Mouse (Mus musculus) large intestine, adult 2 months (tissue): Measurements from ENCODE around the gene Qrich2. TPM values are rescaled to one million over a fixed set of nuclear protein-coding genes. Genes with fewer than 3 reads are reported as not detected.
"Not testable (repeated sequence)": the region's sequence is repeated elsewhere in the genome, so short reads cannot be mapped to it uniquely, and the experiment has no call there.

Experiments
- DNase-seq: peaks from one replicate; pipeline ENCODE4 v3.0.0-alpha.2; 2012; ENCODE audit warnings: low read depth, low spot score
- WGBS: fragments of 180-500 bp; shearing (Covaris S2); methylation state at CpG from one replicate; pipeline ENCODE4 v1.1.7; 2018; 5-methylcytosine and 5-hydroxymethylcytosine counted together
- polyA plus RNA-seq: library from polyadenylated mRNA; depleted of rRNA; stranded (reverse); fragments of >200 nt; gene quantifications from 2 replicates; pipeline ENCODE4 v1.2.3, GENCODE M21; 2012; rRNA removed

The Qrich2 gene
- polyA plus RNA-seq = 0.11 TPM in 2 replicates

DNA sequence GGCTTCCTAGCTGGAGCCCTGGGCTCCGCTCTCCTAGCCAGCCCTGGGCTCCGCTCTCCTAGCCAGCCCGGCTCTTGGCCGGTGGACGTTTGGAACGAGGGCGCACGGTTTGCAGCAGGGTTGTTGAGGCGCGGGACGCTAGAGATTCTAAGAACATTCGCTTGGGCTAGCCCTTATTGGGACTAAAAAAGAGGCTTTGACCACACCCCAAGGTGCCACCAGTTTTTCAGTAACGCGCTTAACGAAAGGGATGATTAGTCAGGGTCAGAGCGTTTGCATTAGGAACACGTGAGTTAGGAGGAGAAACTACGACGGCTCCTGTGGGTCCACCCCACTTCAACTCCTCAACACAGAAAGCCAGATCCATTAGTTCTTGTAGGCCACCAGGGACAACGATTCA lies at the start of gene Qrich2:
TSS of gene Qrich2 (minus strand) at position 101 of the 400 bp plus-strand sequence.
- no peak for DNase-seq
- WGBS = 59% methylated on average over 20 of the region's 20 CpGs

GRCm38 (mm10) chr11:116515330-116516020 lies 49.4 kb upstream of the Qrich2 start:
- DNase-seq = no peak
- WGBS = 46% methylated on average over 24 of the region's 24 CpGs

DNA sequence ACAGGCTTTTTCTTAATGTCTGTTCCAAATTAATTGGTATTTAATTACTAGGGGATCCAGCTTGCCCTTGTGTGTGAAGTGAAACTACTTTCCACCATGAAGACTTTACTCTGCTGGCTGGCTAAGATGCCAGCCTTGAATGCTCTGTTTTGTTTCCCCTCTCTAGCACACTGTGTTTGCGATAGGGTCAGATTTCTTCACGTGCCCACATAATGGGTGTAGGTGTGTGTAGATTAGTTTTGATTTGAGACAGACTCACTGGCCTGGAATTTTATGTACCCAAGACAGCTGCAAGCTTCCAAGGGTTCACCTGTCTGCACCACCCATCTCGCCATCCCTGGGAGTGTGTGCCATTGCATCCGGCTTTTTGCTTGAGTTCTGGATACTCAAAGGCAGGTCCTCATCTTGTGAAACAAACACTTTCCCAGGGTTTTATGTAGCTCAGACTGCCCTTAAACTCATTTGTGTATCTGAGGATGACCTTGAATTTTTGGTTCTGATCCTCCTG lies 47.5 kb upstream of the Qrich2 start:
- 36% methylated on average over 4 of the region's 4 CpGs for WGBS
- no peak for DNase-seq

DNA sequence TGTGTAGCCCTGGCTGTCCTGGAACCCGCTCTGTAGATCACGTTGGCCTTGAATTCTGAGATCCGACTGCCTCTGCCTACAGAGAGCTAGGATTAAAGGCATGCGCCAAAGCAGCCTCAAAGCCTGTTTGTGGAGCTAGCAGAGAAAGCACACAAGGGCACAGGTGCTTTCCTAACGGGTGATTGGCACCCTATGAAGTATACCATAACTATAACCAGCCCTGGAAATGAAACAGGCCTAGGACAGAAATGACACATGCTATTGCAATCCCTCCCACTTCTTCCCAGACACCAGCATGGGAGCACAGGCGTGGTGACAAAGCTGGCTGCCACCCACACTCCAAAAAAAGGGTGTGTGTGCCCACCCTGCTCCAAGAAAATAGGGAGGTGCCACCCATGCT lies 46.9 kb upstream of the Qrich2 start:
- WGBS = 77% methylated on average over 6 of the region's 6 CpGs

GRCm38 (mm10) chr11:116512154-116512553 lies 46.1 kb upstream of the Qrich2 start:
- no peak for DNase-seq
- WGBS = 94% methylated on average over 7 of the region's 7 CpGs

More for the DNA sequence above, 46.9 kb upstream of the Qrich2 start:
- DNase-seq = no peak

DNA sequence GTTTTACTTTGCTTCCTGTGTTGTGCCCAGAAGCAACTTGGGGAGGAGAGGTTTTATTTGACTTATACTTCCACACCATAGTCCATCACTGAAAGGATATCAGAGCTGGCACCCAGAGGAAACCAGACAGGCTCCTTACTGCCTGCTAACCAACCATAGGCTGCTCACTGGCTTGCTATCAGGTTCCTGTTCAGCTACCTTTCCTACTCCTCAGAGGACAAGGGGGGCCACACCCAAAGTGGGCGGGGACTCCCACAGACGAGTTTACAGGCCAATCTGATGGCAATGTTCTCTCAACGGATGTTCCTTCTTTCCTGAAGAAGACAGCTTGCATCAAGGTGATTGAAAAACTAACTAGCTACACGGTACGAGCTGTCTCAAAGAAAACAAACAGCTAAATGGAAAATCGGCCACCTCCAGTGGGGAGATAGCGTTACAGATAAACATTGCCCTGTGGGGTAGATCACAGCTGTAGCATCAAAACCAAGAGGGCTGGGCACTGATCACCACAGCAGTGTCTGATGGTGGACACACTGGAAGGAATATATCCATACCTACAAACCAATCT lies 45.3 kb upstream of the Qrich2 start:
- no peak for DNase-seq
- WGBS = 57% methylated on average over 7 of the region's 7 CpGs

- WGBS = 69% methylated on average over 2 of the region's 2 CpGs
- no peak for DNase-seq
Observed at GRCm38 (mm10) chr11:116508689-116509088, 42.6 kb upstream of the Qrich2 start.

DNA sequence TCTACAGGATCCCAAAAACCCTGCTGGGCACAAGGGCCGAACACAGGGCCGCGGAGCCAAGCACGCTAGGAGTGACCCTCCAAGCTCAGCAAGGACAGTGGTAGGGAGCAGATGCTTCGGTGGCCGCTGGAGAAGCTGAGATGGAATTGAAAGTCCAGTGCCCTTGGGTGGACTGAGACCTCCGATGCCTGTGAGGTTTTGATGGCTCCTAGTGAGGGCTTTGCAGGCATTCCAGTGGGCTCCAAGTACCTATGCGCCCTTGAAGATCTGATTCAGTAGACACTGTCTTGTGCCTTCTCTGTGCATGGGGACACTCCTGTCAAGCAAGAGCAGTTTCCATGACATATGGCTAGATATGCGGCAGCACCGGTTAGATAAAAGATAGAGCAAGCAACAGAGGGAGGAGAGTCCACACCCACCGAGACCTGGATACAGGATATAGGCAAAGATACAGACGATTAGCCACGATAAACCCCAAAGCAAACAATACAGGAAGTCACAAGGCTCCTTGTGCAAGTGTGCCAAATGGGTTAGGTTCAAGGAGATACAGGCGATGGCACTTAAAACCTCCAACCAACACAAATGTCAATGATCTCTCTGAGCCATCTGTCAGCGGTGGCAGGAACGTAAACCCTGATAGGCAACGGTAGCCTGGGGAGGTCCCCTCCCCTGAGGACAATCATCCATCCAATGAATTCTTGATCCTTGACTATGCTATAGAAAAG lies 40.3 kb upstream of the Qrich2 start:
- 67% methylated on average over 17 of the region's 17 CpGs for WGBS
- DNase-seq = no peak

DNA sequence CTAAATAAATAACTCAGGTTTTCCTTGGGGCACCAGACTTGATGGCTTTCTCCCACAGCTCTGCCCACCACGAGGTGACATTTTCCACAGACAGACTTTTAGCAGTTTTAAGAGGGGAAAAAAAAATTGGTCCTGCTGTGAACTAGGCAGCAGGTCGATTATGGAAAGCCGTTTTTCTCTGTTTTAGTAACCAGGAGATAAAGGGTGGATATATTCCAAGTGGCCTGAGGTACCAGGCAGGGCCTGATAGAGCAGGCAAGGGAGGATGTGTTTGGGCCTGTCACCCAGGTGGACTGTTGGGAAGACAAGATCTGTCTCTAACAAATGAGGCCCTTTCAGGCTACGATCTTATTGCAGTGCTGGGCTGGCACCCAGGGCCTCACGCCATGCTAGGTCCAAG lies 39.5 kb upstream of the Qrich2 start:
- WGBS = 77% methylated on average over 5 of the region's 5 CpGs
- DNase-seq = no peak

DNA sequence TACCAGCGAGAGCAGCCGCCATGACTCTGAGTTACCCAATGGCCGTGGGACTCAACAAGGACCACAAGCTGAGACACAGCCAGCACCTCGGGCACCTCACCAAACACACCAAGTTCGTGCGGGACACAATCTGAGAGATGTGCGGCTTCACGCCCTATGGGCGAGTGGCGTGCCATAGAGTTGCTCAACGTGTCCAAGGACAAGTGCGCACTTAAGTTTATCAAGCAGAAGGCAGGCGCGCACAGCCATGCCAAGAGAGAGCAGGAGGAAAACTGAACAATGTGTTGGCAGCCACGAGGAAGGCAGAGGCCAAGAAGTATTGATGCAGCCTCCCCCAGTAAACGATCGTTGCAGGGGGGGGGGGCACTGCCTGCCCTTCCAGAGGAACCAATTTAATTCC lies 38.5 kb upstream of the Qrich2 start:
- WGBS = 88% methylated on average over 17 of the region's 17 CpGs
- no peak for DNase-seq

DNA sequence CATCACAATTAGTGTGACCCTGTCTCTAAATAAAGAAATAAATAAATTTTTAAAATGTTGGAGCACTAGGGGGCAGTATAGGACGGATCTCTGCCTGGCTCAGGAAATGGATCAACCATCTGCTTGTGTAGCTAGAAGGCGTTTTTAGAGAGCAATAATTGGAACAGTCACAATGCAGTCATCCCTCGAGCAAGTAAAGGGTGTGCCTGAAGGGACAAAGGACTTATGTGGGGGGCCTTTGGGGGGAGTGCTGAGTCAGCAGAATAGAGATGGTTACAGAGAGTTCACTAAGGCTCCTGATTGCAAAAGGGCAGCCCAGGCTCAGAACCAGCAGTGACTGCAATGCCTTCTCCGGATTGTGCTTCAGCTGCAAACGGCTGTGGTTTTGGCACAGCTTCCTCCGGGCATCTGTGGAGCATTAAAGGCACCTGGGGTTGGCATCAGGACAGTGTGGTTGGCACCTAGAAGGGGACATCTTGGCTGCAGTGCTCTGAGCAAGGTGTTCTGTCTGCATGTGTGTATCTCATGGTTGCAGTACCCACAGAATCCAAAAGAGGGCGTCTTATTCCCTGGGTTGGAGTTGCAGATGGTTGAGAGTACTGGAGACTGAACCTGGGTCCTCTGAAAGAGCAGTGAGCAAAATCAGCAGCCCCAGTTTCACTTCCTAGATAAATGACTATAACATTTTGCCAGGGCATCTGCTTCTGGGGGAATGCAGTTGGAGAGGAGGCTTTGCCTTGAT lies 35.1 kb upstream of the Qrich2 start:
- WGBS = 17% methylated on average over 7 of the region's 7 CpGs
- no peak for DNase-seq

- 52% methylated on average over 6 of the region's 6 CpGs for WGBS
- no peak for DNase-seq
Observed at GRCm38 (mm10) chr11:116499018-116499417, 33.0 kb upstream of the Qrich2 start.

DNA sequence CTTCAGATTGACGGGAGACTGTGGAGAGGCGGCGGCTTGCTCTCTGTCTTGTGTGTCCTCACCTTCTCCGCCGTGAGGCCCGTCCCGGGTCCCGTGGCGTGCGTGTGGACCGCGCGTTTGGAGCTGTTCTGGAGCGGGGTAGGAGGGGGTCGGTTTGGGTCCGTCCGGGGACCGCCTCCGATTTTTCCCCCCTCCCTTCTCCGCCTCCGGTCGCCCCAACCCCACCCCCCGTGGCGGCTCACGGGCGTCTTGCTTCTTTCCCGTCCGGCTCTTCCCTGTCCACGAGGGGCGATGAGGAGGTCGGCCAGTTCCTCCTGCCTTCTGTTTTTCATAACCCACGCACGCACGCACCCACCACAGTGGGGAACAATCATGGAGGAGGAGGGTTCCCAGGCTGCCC lies 32.6 kb upstream of the Qrich2 start:
- no peak for DNase-seq
- 31% methylated on average over 34 of the region's 34 CpGs for WGBS

DNA sequence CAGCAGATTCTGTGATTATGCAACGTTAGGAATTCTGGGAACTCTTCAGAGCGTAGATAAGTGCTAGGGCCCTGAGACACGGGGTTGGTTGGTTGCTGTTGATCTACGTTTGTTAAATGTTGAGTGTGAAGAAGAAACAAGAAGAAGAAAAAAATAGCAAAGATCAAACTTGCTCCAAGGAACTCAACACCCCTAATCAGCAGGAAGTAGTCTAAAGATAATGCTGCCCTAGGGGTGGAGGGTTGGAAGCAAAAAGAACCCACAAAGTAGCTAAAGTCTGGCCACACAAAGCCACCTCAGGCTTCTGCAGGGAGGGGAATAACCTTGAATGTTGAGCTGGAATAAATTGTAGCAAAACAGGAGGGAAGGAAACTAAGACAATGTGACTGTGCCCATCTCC lies 31.3 kb upstream of the Qrich2 start:
- DNase-seq = no peak
- WGBS = 84% methylated on average over 4 of the region's 4 CpGs

DNA sequence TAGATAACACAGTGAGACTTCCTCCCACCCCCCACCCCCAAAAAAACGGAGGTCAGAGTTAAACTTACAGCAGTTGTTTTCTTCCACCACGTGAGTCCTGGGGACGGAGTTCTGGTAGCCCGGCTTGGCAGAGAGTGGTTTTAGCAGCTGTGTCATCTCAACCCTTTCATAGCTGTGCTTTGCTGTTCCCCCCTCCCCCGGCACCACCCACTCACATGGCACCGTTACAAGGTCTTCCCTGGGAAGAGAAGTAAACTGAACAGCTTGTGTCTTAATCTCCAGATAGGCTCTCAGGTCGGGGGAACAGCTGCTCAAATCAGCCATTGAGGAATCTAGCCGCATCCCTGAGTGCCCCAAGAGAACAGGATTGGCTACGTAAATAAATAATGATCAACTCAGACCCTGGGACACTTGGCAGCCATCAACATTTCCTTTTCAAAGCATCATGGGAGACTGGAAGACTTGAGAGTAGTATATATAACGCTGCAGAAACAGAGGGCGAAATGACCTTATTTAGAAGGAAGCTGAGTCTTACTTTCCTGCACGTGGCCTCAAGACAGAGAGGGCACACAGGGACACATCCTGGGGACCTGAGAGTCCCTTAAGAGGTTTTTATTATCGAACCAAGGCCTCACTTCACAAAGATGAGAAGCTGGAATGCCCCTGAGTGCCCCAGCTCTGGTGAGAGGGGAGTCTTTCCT lies 28.6 kb upstream of the Qrich2 start:
- 22% methylated on average over 13 of the region's 13 CpGs for WGBS
- no peak for DNase-seq

DNA sequence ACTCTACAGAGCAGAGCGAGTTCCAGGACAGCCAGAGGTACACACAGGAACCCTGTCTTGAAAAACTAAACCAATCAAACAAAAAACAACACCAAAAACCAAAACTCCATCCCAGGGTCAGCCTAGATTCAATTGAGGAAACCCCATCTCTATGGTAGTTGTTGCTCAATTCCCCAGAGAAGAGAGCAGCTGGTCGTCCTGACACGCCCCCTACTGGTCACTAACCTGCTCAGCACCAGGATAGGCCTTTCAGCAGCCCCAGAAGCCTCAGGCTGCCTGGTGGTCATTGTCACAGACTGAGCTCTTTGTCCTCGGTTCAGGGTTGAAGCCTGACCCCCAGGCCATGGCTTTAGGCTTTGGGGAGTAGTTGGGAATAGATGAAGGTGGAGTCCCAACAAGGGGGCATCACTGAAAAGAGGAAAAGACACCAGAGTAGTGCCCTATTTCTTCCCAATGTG lies 27.8 kb upstream of the Qrich2 start, which contains the start of gene Prpsap1:
TSS of gene Prpsap1 (minus strand) at position 408 of the 458 bp plus-strand sequence.
- 30% methylated on average over 4 of the region's 4 CpGs for WGBS
- DNase-seq = no peak

DNA sequence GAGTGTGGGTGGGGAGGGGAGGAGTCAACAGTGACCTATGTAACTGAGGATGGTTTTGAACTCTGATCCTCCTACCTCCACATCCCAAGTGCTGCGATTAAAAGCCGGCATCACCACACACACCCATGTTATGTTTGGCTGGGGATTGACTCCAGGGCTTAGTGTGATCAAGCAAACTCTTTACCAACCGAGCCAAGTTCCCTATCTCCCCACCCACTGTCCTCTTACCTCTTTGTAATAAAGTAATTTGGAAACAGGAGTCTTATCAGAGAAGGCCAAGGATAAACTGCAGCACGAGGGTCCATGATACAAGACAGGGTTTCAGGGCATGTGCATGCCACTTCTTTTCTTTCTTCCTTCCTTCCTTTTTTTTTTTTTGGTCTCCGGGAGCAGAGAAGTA lies 27.1 kb upstream of the Qrich2 start:
- 23% methylated on average over 5 of the region's 5 CpGs for WGBS
- DNase-seq = peak; percentile 67

DNA sequence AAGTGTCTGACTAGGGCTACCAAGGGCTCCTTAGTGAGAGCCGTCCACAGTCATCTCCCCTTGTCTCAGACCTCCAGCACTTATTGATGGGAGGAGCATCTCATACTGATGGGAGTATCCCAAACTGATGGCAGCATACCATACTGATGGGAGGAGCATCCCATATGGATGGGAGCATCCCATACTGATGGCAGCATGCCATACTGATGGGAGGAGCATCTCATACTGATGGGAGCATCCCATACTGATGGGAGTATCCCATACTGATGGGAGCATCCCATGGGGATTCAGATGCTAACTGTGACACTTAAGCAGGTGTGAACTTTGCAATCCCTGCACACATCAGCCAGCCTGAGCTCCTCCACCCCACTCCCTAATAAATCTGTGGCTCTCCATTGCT lies 26.5 kb upstream of the Qrich2 start:
- DNase-seq = not testable (repeated sequence)
- WGBS = 94% methylated on average over 1 of the region's 1 CpGs

GRCm38 (mm10) chr11:116491338-116491737 lies 25.3 kb upstream of the Qrich2 start:
- 61% methylated on average over 6 of the region's 6 CpGs for whole genome bisulfite sequencing
- no peak for DNase-seq
